Mouse (Mus musculus) CD4-positive, CD25-positive, alpha-beta regulatory T cell, adult 2 months (primary cell): ENCODE measurements around the gene Astn1.

Experiments used
- DNase-seq: peaks from one replicate; pipeline ENCODE4 v3.0.0-alpha.2; 2012; ENCODE audit warnings: low read depth, low spot score

Gene Astn1

GRCm38 (mm10) chr1:158414198-158414597, 52.1 kb downstream of the Astn1 start:
- no peak for DNase-seq

DNA sequence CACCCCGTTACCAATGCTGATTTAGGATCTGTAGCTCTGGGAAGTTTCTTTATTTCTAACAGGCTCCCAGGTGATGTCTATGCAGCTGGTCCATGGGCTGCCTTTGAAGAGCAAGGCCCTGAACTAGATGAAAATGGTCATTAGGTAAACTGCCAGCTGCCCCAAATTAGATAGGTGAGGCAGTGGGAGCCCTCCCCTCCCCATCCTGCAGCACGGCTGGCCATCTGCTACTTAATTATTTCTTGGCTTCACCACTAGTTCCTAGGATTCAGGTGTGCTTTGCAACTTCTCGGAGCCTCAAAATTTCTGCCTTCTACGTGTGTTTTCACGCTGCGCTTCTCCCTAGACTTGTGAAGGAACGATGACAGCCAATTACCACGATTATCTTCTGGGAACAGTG, 59.4 kb downstream of the Astn1 start:
- no peak for DNase-seq

DNA sequence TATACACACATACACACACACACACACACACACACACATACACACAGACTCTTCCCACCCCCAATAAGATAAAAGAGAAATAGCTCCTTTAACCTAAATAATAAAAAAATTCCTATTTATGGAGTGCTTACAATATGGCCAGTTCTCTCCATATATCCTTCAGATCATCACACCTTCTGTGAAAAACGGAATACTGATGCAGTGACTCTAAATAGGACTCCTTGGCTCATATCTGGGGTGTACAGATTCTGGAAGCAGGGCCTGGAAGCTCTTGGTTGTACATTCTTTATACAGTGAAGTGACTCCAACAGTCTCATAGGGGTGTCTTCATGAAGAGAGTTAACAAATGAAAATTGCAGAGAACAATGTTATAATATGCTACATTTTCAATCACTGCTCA, 60.7 kb downstream of the Astn1 start:
- no peak for DNase-seq

DNA sequence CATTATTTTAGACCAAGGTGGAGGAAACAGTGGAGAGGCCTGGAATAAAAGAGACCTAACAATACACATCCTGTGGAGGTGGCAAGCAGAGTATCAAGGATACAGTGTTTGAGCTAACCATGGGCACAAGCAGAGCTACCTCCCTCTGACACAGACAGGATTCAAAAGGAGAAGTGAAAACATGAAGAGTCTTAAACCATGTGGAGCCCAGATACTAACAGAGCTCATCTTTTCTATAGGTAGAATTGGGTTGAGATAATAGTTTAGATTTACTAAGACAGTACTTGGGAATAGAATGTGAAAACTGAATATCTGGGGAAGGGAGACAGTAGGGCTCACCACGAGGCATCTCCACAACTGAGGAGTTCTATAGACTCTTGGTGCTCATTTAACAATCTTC, 84.0 kb downstream of the Astn1 start:
- DNase-seq: no peak

DNA sequence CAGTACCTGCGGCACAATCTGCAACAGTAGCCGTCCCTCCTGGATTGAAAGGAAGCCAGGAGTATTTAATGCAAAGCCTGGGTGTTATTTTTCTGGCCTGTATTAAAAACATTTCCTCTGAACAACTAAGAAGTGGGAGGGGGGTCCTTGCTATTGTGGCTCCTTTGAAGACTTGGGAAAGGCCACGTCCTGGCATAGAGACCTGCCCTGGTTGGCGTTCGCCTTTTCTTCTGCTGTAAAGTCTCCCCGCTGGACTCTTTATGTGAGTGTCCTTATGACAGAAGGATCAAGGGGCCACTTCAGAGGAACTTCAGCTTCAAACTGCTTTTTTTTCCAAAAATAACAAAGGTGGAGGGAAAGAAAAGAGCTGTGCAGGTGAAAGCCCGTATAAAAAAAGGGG, 85.9 kb downstream of the Astn1 start:
- DNase-seq: no peak

GRCm38 (mm10) chr1:158452675-158453074, 90.6 kb downstream of the Astn1 start:
- DNase-seq: no peak

DNA sequence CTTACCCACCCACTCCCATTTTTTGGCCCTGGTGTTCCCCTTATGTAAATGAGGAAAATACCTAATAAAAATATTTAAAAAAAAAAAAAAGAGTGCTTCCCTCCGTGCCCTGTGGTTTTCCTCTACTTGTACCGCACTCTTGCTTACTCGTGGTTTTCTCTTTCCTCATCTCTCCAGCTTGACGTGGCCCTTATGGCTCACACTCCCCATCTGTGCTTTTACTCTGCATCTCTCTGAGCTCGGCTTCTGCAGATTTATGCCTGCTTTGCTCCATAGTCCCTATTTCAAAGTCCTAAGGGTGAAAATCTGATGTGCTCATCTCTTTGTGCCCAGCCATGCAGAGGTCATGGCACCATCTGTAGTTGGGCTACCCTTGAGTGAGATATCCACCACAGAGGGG, 91.5 kb downstream of the Astn1 start:
- DNase-seq: no peak

DNA sequence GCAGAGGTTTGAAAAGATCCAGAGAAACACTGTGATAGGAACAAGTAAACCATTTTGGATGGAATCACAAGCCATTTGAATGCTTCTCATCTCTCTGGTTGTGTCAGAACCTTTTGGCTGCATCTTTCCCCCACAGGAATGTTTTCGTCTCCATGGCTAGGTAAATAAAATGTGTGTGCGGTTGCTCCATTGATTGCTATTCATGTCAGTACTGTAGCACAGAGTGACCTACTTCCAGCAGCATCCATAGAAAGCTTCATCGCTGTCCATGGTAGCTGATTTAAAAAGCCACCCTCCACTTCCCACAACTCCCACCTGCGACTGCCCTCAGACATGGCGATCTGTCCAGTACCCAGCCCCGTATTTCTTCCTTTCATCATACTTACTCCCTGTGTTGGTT, 101.9 kb downstream of the Astn1 start:
- no peak for DNase-seq

DNA sequence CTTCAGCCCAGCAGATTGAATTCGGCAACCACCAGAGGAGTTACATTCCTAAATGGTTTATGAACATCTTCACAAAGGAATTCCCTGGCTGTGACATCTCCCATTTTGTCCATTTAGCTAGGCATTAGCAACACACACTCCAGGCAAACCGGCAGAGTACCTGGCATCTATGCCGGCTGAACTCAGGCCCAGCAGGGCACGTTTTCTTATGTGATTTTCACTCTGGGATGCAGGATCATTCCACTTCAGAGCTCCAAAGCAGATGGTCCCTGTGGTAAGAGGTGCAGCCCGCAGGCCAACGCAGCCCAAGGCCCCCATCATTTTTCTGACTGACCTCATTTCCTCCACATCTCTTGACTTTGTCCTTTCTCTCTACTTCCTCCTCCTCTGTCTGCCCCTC, 103.2 kb downstream of the Astn1 start:
- no peak for DNase-seq

GRCm38 (mm10) chr1:158477841-158478240, 115.8 kb downstream of the Astn1 start:
- no peak for DNase-seq

DNA sequence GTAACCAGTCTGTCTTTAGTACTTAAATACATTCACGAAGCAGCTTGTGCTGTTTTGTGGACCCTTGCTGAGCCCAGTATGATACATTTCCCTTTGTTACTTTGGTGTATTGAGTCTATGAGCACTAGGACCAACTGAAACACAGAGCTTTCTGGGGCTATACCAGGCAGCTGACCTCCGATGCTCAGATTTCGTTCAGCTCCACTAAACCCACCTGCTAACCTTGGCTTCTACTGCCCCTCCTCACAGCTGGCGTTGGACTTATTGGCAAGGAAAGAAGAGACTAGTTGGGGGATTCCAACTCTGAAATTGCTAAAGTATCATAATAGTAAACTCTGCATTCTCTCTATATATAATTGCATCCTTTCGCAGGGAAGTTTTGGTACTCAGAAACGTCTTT, 118.2 kb downstream of the Astn1 start:
- DNase-seq: no peak

DNA sequence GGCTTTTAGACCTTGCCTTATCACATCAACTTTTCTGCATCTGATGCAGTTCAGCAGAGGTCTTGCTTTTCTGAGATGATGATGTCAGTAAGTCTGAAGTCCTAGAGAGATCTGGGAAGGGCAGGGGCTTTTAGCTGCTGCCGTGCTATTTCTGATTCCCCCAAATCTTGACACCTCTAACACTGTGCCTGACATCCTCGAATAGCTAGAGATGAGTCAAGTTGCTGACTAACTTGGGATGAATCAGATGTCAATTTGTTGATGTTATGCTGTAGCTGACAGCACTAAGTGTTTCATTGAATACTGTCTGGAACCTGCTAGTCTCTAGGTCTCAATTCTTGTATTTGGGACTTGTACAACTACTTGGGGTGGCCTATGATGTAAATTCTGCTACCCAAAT, 121.7 kb downstream of the Astn1 start:
- no peak for DNase-seq

DNA sequence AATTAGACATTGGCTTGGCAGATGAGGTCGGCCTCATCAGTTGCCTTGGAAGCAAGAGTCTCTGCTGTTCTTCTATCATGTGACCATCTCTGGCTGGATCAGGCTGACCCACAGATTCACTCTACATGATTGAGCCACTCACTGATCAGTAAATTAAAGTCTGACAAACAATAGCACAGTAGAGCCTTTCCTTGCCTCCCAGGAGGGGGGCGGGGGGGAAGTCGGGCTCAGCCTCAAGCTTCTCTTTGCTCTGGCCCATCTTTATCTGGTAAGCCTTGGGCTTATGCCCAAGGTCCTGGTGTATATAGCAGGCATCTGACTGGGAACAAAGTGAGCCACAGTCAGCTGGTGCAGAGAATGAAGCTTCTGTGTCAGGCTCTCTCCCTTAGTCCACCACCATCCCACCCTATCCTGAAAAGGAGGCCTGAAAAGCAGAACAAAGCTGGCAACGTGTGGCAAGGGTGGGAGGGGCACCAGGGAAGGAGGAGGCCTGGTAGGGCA, 127.5 kb downstream of the Astn1 start:
- DNase-seq: no peak

DNA sequence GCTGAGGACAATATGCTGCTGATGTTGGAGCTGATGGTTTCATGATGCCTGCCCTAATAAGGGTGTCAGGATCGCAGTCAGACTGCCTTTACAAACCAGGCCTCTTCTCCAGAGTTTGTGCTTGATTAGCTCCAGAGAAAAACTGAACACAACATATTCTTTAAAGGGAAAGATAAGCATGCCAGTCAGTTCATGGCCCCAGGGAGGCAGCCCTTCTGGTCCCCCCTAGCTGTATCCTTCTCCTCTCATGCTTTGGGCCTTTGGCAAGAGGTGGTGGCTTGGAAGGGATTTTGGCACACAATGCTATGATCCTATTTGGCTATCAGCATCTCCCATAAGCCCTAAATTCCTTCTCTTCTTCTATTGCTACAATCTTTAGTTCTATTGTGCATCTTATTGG, 128.1 kb downstream of the Astn1 start:
- no peak for DNase-seq

- DNase-seq: no peak
Measured at GRCm38 (mm10) chr1:158493289-158493688, 131.2 kb downstream of the Astn1 start.

DNA sequence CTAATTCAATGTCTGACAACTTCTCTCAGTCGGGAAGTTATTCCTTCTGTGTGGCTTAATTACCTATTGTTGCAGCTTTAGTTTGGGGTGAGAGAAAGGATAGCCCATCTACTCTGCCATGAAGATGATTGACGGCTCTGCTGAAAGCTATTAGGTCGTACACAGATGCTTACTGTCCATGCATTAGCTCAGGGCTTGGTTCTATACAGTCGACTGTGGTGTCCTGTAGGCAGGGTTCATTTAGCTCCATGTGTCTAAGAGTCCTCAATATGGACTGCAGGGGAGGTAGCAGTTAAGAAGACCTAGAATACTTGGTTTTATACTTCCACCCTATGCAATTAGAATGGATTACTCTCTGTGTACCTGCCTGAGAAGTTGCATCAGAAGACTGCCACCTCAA, 138.1 kb downstream of the Astn1 start:
- DNase-seq: no peak

DNA sequence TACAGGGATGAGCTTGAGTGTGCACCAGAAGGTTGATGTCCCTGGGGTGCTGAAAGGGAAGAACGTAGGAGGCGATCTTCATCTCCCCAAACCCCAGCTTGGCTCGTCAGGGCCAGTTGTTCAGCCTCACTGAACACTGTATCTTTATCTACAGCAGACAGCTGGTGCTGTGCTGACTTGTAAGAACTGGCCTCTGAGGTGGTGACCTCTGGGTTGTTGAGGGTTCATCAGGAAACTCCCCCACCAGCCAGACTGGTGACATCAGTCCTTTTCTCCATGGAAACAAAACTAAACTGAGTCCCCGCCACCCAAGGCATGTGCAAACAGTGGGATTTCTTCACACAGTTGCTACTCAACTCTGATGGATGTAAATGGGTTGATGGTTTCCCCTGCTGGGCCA, 138.9 kb downstream of the Astn1 start:
- no peak for DNase-seq

- DNase-seq: no peak
Measured at GRCm38 (mm10) chr1:158507610-158508009, 145.5 kb downstream of the Astn1 start.

GRCm38 (mm10) chr1:158509112-158509855, 147.2 kb downstream of the Astn1 start:
- no peak for DNase-seq

GRCm38 (mm10) chr1:158510478-158511207, 148.6 kb downstream of the Astn1 start:
- DNase-seq: no peak

DNA sequence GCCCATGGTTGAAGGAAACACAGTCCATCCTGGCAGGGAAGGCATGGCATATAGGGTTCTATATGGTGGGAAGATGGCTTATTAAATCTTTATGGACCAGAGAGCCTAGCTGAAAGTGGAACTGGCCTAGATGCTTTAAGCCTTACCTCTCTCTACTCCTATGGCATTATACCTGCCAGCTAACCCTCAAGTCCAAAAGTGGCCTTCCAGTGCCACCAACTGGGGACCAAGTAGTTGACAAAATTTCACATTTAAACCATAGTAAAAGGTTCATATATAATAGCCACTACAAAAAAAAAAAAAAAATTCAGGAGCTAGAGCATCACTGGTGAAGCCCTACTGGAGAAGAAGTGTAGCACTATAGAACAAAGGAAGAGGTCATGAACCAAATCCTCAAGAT, 150.0 kb downstream of the Astn1 start:
- DNase-seq: no peak

DNA sequence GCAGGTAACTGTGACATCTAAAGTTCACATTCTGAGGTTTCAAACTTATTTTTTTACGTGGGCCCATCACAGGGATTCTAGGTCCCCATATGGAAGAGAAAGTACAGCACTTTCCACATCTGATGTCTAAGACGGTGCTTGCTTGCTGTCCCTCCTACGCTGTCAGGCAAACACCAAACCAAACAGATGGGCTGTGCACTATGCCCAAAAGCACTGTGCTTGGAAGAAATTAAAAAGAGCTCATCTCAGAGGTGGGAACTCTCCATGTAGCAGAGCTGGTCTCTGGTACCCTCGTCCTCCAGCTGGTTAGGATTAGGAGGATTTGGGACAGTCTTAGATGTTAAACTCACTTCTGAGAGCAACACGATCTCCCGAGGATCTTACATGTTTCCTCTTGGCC, 150.6 kb downstream of the Astn1 start:
- no peak for DNase-seq

DNA sequence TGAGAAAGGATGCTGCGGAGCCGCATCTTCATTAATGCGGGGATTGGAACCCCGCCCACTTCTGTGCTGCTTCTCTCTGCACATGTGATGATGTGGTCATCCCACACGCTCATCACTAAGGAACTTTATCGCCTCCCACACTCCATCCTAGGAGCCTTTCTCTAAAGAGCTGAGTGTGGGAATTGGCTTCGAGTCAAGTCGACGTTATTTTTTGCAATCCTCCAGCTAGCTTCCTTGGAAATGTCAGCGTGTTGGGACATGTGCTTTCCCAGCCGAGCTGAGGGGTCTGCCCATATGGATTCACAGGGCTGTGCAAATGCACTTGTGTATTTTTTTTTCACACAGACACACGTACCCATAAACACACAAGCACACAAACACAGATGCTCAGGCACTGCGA, 151.5 kb downstream of the Astn1 start:
- DNase-seq: no peak
